Mouse (Mus musculus) heart, postnatal 0 days (tissue): ENCODE measurements around the gene Rhno1.

ENCODE experiments used
- CTCF ChIP-seq: IDR thresholded peaks from 2 replicates; pipeline ENCODE4 v1.5.1; 2016; ENCODE audit warnings: antibody characterized with exemption, control low read depth, low read depth
- EP300 ChIP-seq: IDR thresholded peaks from 2 replicates; pipeline ENCODE4 v1.6.1; 2016; ENCODE audit warnings: antibody characterized with exemption, low read depth

DNA sequence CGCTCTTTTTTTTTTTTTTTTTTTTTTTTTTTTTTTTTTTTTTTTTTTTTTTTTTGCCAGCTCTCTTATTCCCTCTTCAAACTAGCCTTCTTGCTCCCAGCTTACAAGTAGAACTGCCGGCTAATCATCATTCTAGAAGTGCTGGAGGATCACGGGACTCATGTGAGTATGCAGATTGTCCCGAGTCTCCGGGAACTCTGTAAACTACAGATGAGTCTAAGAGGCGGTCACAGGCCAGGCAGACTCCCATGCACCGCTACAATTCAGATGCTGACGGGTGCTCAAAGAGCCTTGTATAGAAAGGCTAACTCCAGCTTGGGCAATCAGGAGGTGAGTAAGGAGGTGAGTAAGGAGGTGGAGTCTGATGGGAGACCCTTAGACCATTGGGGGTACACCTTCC is 47.1 kb downstream of the Rhno1 start:
- TF ChIP-seq EP300 (no peak), CTCF (no peak)
